Mouse (Mus musculus) heart, adult 2 months (tissue): ENCODE measurements around the gene Foxn3.

Experiments used
- CTCF ChIP-seq: fragments of 200-600 bp; IDR thresholded peaks from 2 replicates; pipeline ENCODE4 v1.8.1; 2022; ENCODE audit warnings: antibody characterized with exemption, mild to moderate bottlenecking, moderate library complexity
- EP300 ChIP-seq: fragments of 200-500 bp; IDR thresholded peaks from 2 replicates; pipeline ENCODE4 v1.6.1; 2011; ENCODE audit warnings: low read depth, low read length, control low read depth; ENCODE audit not compliant: insufficient read depth
- POLR2A ChIP-seq: fragments of 200-500 bp; IDR thresholded peaks from 2 replicates; pipeline ENCODE4 v1.6.1; 2011; ENCODE audit warnings: mild to moderate bottlenecking, low read depth, low read length, control low read depth; ENCODE audit not compliant: insufficient read depth

- no peak for TF ChIP-seq POLR2A
- no peak for TF ChIP-seq CTCF
- no peak for TF ChIP-seq EP300
Observed at GRCm38 (mm10) chr12:99373584-99373983, 189.8 kb downstream of the Foxn3 start.
